Mouse (Mus musculus) lung, embryonic 16.5 days (tissue): ENCODE data around the gene AC124108.1. TPM values are rescaled to one million over a fixed set of nuclear protein-coding genes. Genes with fewer than 3 reads are reported as not detected.

Experiments
- ATAC-seq: fragments of 200-750 bp; cut with Nextera tagmentation; 2 replicates; pipeline ENCODE4 v1.8.0; 2017; ENCODE audit warnings: low read depth, mild to moderate bottlenecking, moderate library complexity
- H3K27ac ChIP-seq: fragments of 300-500 bp; sonication (generic); 2 replicates; pipeline ENCODE4 v1.5.1; 2014; ENCODE audit warnings: mild to moderate bottlenecking, control low read depth, low read length
- H3K27me3 ChIP-seq: fragments of 300-500 bp; sonication (generic); 2 replicates; pipeline ENCODE4 v1.6.1; 2014; ENCODE audit warnings: low read depth, low read length, mixed read lengths; ENCODE audit not compliant: control insufficient read depth, insufficient read depth
- H3K36me3 ChIP-seq: fragments of 300-500 bp; sonication (generic); 2 replicates; pipeline ENCODE4 v1.6.1; 2014; ENCODE audit warnings: low read length; ENCODE audit not compliant: control insufficient read depth, insufficient read depth
- H3K4me1 ChIP-seq: fragments of 300-500 bp; sonication (generic); replicated peaks from 2 replicates; pipeline ENCODE4 v1.6.1; 2014; ENCODE audit warnings: low read length, mixed read lengths; ENCODE audit not compliant: control insufficient read depth, insufficient read depth
- H3K4me2 ChIP-seq: fragments of 300-500 bp; sonication (generic); 2 replicates; pipeline ENCODE4 v1.6.1; 2014; ENCODE audit warnings: low read depth, low read length, control low read depth
- H3K4me3 ChIP-seq: fragments of 300-500 bp; sonication (generic); 2 replicates; pipeline ENCODE4 v1.5.1; 2014; ENCODE audit warnings: mild to moderate bottlenecking, low read length, control low read depth
- H3K9ac ChIP-seq: fragments of 300-500 bp; sonication (generic); 2 replicates; pipeline ENCODE4 v1.6.1; 2014; ENCODE audit warnings: low read length, control low read depth
- H3K9me3 ChIP-seq: fragments of 300-500 bp; sonication (generic); 2 replicates; pipeline ENCODE4 v1.6.1; 2016; ENCODE audit warnings: low read length; ENCODE audit not compliant: control insufficient read depth
- WGBS: fragments of 180-500 bp; shearing (Covaris S2); extraction: QIAGEN DNeasy Blood & Tissue Kit; methylation state at CpG from one replicate; pipeline ENCODE4 v1.1.7; 2014; 5-methylcytosine and 5-hydroxymethylcytosine counted together
- polyA plus RNA-seq: library from polyadenylated mRNA; unstranded; fragments of >200 nt; fragmentation: Nextera tagmentation; extraction: Ambion mirVana; gene quantifications from 2 replicates; pipeline ENCODE4 v1.2.1, GENCODE M21; 2015

Gene AC124108.1
- polyA plus RNA-seq, 1 experiment from 2014 or later, result 0.63 TPM

GRCm38 (mm10) chr1:132205958-132206357 is 14.7 kb downstream of the AC124108.1 start:
- Histone ChIP-seq H3K27ac (no peak overlapping the region), H3K4me1 (no peaks in the 10 kb centered on the region; the same call in 1 of the 2 replicates), H3K4me3 (no peak overlapping the region), H3K36me3 (no peaks in the 10 kb centered on the region), H3K9ac (no peak overlapping the region), H3K4me2 (no peak overlapping the region), H3K27me3 (no peaks in the 10 kb centered on the region), H3K9me3 (no peaks in the 10 kb centered on the region)
- ATAC-seq, result no peak
- 39% methylated on average over 5 of the region's 5 CpGs for WGBS

GRCm38 (mm10) chr1:132206828-132207227 is 15.6 kb downstream of the AC124108.1 start:
- H3K4me2 ChIP-seq, result no peak overlapping the region
- 79% methylated on average over 3 of the region's 3 CpGs for WGBS
- ATAC-seq, result no peak
- H3K36me3 ChIP-seq, result no peaks in the 10 kb centered on the region
- no peak overlapping the region for H3K27ac ChIP-seq
- H3K4me1 ChIP-seq, result peaks cover 4% of the 10 kb centered on the region
- no peaks in the 10 kb centered on the region for H3K9me3 ChIP-seq
- H3K9ac ChIP-seq, result no peak overlapping the region
- no peak overlapping the region for H3K4me3 ChIP-seq
- no peaks in the 10 kb centered on the region for H3K27me3 ChIP-seq

- Histone ChIP-seq H3K9me3 (no peaks in the 10 kb centered on the region), H3K4me2 (no peak overlapping the region), H3K9ac (no peak overlapping the region), H3K27me3 (no peaks in the 10 kb centered on the region), H3K27ac (no peak overlapping the region), H3K36me3 (no peaks in the 10 kb centered on the region), H3K4me3 (no peak overlapping the region), H3K4me1 (peaks cover 10% of the 10 kb centered on the region)
- no peak for ATAC-seq
- 16% methylated on average over 4 of the region's 4 CpGs for WGBS
Measured at GRCm38 (mm10) chr1:132208154-132208553, 16.9 kb downstream of the AC124108.1 start.

DNA sequence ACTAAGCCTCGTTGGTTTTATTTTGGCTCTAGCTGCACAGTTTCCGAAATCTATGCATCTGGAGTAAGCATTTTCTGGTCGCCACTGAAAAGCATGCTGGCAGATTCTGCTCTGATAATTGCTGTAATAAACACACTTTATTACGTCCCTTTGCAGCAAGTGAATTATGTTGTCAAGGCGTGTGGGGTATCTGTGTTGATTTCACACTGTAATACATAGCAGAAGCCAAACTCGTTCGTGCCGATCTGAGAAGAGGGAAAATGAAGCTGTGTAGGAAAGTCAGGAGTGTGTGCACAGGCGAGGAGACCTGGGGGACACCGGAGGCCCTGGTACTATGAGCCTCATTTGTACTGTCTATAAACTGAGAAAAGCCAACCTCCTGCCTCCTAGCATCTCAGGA is 18.1 kb downstream of the AC124108.1 start:
- H3K36me3 ChIP-seq, result no peaks in the 10 kb centered on the region
- ATAC-seq, result no peak
- H3K4me3 ChIP-seq, result no peak overlapping the region
- no peaks in the 10 kb centered on the region for H3K9me3 ChIP-seq
- H3K9ac ChIP-seq, result no peak overlapping the region
- 71% methylated on average over 10 of the region's 10 CpGs for WGBS
- no peak overlapping the region for H3K4me2 ChIP-seq
- no peak overlapping the region for H3K27ac ChIP-seq
- no peaks in the 10 kb centered on the region for H3K27me3 ChIP-seq
- peaks cover 10% of the 10 kb centered on the region for H3K4me1 ChIP-seq

- Histone ChIP-seq H3K27me3 (no peaks in the 10 kb centered on the region), H3K27ac (no peak overlapping the region), H3K4me2 (no peak overlapping the region), H3K9ac (no peak overlapping the region), H3K36me3 (no peaks in the 10 kb centered on the region), H3K9me3 (no peaks in the 10 kb centered on the region), H3K4me1 (peaks cover 10% of the 10 kb centered on the region), H3K4me3 (no peak overlapping the region)
- 16% methylated on average over 7 of the region's 7 CpGs for WGBS
- 0 out of 2 replicates have a peak, but pooled peaks have one; percentile 26 for ATAC-seq
Measured at GRCm38 (mm10) chr1:132210922-132211321, 19.7 kb downstream of the AC124108.1 start.

DNA sequence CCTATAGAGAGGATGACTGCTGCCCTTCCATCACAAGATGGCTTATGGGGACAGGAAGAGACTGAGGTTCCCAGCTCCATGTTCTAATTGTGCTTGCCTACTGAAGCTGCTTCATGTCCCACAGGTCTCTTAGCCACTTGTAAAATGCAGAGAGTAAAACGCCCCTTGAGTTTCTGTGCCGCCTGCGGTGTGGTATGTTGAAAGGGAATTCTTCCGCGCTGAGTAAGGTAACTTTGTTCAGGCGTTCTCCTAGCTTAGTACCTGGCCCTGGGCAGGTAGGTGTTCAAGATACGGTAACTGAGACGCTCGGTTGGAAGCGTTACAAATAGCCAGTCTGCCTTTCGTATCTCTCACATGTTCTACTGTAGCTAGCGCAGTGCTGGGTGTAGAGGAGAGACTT is 20.4 kb downstream of the AC124108.1 start:
- no peaks in the 10 kb centered on the region for H3K36me3 ChIP-seq
- peak overlapping the region; percentile 54 for H3K4me2 ChIP-seq
- H3K4me3 ChIP-seq, result peak overlapping the region; percentile 41
- H3K9me3 ChIP-seq, result no peaks in the 10 kb centered on the region
- ATAC-seq, result peak; percentile 47; the same call in 1 of the 2 replicates
- WGBS, result 33% methylated on average over 12 of the region's 12 CpGs
- no peak overlapping the region for H3K27ac ChIP-seq
- peaks cover 10% of the 10 kb centered on the region for H3K4me1 ChIP-seq
- H3K9ac ChIP-seq, result peak overlapping the region; percentile 3; the same call in 1 of the 2 replicates
- H3K27me3 ChIP-seq, result no peaks in the 10 kb centered on the region

DNA sequence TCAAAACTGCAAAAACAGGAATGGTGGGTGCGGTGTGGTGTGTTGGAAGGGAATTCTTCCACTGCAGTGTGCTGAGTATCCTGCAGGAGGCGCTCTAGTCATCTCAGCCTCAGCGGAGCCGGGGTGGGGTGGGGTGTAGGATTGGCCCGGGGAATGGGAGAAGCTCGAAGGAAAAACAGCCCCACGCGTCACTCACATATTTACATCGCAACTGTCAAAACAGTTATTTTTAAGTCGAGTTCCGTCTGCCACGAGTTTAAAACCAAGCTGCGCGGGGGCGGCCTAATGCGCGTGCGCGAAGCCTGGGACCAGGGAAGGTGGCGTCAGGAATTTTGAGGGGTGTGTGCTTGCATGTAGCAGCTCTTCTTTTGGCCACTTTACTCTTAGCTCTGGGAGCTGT is 21.0 kb downstream of the AC124108.1 start:
- ATAC-seq, result peak; percentile 51; the same call in 1 of the 2 replicates
- WGBS, result 3% methylated on average over 20 of the region's 20 CpGs
- H3K4me2 ChIP-seq, result peak overlapping the region; percentile 54
- no peak overlapping the region for H3K27ac ChIP-seq
- no peaks in the 10 kb centered on the region for H3K27me3 ChIP-seq
- no peaks in the 10 kb centered on the region for H3K36me3 ChIP-seq
- no peaks in the 10 kb centered on the region for H3K9me3 ChIP-seq
- H3K9ac ChIP-seq, result peak overlapping the region; percentile 3; the same call in 1 of the 2 replicates
- H3K4me1 ChIP-seq, result peaks cover 10% of the 10 kb centered on the region
- H3K4me3 ChIP-seq, result peak overlapping the region; percentile 41

DNA sequence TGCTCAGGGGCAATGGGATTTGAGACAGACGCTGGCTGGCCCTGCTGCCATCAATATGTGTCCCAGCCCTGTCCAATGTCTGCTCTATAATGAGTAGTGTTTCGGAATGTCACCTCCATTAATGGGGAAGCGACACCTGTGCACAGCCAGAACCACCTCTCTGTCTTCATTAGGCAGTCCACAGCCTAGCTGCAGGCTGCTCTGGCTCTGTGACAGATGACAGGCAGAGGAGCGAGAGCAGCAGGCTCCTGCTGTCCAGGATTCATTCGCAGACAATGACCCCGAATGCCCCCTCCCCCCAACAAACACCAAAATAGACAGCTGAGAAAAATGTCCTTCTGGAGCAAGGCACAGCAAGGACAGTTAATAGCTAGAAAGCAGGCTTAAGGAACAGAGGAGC is 21.8 kb downstream of the AC124108.1 start:
- H3K9me3 ChIP-seq, result no peaks in the 10 kb centered on the region
- WGBS, result 52% methylated on average over 6 of the region's 6 CpGs
- H3K4me2 ChIP-seq, result no peak overlapping the region
- no peak overlapping the region for H3K9ac ChIP-seq
- no peak overlapping the region for H3K4me3 ChIP-seq
- peaks cover 10% of the 10 kb centered on the region for H3K4me1 ChIP-seq
- no peaks in the 10 kb centered on the region for H3K27me3 ChIP-seq
- no peak overlapping the region for H3K27ac ChIP-seq
- H3K36me3 ChIP-seq, result no peaks in the 10 kb centered on the region
- ATAC-seq, result no peak

GRCm38 (mm10) chr1:132216276-132216675 is 25.0 kb downstream of the AC124108.1 start:
- H3K36me3 ChIP-seq, result no peaks in the 10 kb centered on the region
- H3K4me1 ChIP-seq, result peaks cover 10% of the 10 kb centered on the region
- H3K27me3 ChIP-seq, result no peaks in the 10 kb centered on the region
- no peak for ATAC-seq
- no peak overlapping the region for H3K4me3 ChIP-seq
- H3K9ac ChIP-seq, result no peak overlapping the region
- 51% methylated on average over 3 of the region's 3 CpGs for WGBS
- H3K4me2 ChIP-seq, result no peak overlapping the region
- no peak overlapping the region for H3K27ac ChIP-seq
- no peaks in the 10 kb centered on the region for H3K9me3 ChIP-seq

GRCm38 (mm10) chr1:132221627-132222026 is 30.4 kb downstream of the AC124108.1 start:
- no peak overlapping the region for H3K9ac ChIP-seq
- H3K4me2 ChIP-seq, result no peak overlapping the region
- 37% methylated on average over 2 of the region's 2 CpGs for WGBS
- no peak overlapping the region for H3K4me3 ChIP-seq
- no peaks in the 10 kb centered on the region for H3K36me3 ChIP-seq
- no peaks in the 10 kb centered on the region for H3K9me3 ChIP-seq
- H3K27me3 ChIP-seq, result no peaks in the 10 kb centered on the region; the same call in 1 of the 2 replicates
- H3K27ac ChIP-seq, result no peak overlapping the region
- ATAC-seq, result no peak
- no peaks in the 10 kb centered on the region for H3K4me1 ChIP-seq
